Mouse (Mus musculus): Measurements from ENCODE around the gene Styx.

Styx gene

DNA sequence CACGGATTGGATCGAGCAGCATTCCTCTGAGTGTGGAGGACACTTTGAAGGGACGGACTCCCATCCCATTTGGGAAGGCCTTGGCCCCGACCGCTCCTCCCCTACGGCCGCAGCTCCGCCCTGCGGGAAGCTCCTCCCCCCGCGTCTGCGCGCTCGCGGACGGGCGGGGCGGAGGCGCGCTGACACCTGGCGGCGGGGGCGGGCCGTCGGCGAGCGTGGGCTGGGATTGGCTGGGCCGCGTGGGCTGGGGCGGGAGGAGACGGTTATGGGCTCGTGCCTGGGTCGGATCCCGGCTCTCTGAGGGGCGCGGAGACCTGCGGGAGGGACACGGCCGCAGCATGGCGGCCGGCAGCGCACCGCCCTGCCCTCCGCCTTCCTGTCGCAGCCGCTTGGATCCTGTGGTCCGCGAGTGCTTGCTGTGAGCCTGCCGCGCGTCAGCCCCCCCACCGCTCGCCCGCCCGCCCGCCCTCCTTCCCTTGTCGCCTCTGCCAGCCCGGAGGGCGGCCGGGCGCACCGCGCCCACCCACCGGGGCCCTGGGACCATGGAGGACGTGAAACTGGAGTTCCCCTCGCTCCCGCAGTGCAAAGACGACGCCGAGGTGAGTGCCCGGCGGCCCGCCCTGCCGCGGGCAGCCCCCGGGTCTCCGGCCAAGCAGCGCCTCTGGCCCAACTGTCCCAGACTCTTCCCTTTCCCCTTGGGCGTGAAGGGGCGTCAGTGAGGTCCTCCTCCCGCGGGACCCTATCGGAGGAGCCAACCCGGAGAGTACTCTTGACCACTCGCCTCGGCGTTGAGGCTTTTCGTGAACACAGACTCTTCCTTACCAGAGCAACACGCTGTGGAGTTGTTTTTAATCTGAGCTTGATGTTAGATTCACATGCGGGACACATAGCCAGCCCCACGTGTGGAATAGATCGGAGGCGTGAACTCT lies at the start of gene Styx:
Gene Styx (plus strand): TSS at position 163 of the 929 bp plus-strand sequence.
- DNase-seq (ENCODE audit: low read depth) = peak; percentile 95

DNA sequence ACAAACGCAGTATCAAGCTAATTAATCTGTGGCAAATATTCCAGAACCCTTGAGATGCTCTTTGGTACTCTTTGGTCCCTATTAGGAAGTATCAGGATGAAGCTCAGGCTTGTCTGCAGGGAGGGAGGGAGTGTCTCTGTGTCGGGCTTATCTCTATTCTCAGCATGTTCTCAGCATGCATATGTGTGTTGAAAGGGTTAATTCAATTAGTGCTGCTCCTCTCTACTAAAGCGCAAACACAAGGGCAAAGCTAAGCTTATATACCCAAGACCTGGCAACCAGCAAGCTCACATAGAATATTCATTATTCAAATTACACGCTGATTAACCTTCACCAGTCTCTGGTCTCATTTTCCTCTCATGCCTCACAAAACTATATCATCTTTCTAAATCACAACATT lies 47.0 kb upstream of the Styx start:
- no peak for DNase-seq (ENCODE audit: low read depth)

DNA sequence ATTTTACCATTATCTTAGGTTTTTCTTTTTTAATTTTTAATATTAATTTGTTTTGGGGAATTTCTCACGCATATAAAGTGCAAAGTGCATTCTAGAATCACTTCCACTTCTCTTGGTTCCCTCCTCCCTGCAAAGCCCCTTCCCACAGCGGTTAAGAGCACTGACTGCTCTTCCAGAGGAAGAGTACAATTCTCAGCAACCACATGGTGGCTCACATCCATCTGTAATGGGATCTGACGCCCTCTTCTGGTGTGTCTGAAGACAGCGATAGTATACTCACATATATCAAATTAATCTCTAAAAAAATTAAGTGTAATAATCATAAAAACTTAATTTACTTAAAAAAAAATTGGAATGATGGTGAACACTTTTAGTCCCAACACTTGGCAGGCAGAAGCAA lies 46.5 kb upstream of the Styx start:
- DNase-seq (ENCODE audit: low read depth) = no peak

DNA sequence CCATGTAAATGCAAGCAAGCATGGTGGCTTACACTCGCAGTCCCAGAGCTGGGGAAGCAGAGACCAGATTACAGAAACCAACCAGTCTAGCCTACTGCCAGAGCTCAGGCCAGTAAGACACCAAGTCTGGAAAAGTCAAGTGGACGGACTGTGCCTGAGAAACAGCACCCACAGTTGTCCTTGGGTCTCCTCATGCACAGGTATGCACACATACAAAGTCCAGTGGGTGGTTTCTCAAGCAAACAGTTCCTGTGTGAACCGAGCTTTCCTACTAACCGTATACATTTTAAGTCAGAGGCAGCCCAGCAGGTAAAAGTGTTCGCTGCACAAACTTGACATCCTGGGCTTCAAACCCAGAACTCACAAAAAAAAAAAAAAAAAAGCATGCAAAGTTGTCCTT lies 45.0 kb upstream of the Styx start:
- no peak for DNase-seq (ENCODE audit: low read depth)

DNA sequence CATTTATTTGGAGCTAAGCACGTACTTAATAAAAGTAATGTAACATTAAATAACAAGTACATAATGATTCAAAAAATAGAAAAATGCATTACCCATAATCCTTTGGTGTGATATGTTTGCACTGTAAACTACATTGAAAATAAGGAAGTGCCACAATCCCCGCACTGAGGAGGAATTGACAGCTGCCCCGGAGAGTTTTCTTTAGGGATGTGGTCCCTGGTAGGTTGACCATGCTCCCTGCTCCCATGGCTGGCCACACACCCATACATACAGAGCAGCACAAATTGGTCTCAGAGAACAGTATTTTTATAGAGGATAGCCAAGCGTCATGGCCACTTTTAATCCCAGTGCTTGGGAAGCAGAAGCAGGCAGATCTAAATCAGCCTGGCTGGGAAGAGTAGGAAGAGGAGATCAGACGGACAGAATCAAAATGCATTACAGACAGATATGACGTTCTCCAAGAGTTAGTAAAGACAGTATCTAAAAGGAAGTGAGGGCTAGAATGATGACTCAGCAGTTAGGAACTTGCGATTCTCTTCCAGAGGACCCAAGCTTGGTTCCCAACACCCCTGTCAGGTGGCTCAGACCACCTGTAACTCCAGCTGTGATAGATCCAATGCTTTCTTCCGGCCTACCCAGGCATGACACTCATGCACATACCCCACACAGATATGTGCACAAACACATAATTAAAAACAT lies 43.1 kb upstream of the Styx start:
- no peak for DNase-seq (ENCODE audit: low read depth)

DNA sequence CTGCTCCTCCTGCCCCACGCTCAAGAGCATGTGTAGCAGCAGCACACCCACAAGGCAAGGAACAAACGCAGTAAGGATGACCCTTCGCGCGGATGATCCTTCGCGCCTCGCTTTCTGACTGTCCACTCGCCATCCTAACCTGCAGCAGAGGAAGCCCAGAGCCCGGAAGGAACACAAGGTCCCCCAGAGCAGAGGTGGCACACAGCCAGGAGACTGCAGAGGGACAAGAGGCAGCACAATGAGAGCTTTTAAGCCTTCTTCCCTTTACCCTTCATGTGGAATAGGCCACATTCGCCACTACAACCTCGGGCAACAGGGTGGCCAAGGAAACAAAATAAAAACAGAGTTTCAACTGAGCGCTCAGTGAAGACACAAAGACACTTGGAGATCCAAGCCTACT lies 41.2 kb upstream of the Styx start:
- no peak for DNase-seq (ENCODE audit: low read depth)

DNA sequence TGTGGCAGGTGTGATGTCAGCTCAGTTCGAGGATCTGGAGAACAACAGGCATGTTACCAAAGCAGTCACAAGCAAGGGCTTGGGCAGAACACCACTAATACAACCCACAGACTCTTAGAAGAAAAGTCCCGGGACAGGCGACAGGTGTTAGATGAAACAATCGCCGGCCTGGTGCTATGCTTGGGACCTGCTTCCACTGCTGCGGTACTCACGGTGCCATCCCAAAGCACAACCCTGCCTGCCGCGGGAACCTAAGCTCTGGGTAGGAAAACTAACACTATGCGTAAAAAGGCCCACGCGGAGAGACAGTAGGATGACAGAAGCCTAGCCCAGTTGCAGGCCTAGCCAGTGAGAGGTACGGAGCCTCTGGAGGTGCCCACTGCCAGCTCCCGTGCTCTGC lies 40.8 kb upstream of the Styx start:
- DNase-seq (ENCODE audit: low read depth) = no peak

DNA sequence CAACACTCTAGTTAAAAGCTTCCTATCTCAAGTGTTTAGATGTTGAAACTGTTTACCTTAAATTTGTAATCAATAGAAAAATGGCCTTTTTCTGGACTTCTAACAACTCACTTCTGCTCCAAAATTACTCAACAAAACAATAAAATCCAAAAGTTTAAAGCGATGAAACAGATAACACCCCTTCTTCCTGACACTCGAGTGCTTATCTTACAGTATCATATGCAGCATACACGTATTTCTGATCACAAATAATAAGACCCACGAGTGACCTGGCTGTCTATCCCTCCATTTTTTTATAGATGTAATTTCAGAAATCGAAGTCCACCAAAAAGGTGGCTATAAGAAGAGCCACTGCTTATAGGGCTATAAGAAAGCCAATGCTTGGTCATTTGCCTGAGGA lies 34.0 kb upstream of the Styx start:
- no peak for DNase-seq (ENCODE audit: low read depth)

DNA sequence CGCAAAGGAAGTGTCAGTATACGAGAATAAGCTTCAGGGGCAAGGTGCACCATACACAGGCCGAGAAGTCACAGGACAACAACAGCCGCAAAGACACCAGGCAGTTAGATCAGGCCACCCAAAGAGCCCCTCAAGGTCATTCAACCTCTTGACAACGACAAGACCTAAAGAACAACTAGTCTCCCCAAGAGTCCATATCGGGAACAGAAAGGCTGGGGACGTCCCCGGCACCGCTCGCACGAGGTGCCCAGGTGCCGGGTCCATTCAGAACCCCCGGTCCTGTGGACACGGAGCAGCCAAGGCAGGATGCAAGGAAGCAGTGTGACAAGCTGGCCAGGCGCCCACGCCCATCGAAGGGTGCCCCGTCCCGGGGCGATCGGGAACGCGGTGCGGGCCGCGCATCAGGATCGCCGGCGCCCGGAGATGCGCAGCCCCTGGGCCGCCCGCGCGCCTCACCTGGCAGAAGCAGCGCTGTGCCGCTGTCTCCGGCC lies 32.9 kb upstream of the Styx start:
- DNase-seq (ENCODE audit: low read depth) = no peak

DNA sequence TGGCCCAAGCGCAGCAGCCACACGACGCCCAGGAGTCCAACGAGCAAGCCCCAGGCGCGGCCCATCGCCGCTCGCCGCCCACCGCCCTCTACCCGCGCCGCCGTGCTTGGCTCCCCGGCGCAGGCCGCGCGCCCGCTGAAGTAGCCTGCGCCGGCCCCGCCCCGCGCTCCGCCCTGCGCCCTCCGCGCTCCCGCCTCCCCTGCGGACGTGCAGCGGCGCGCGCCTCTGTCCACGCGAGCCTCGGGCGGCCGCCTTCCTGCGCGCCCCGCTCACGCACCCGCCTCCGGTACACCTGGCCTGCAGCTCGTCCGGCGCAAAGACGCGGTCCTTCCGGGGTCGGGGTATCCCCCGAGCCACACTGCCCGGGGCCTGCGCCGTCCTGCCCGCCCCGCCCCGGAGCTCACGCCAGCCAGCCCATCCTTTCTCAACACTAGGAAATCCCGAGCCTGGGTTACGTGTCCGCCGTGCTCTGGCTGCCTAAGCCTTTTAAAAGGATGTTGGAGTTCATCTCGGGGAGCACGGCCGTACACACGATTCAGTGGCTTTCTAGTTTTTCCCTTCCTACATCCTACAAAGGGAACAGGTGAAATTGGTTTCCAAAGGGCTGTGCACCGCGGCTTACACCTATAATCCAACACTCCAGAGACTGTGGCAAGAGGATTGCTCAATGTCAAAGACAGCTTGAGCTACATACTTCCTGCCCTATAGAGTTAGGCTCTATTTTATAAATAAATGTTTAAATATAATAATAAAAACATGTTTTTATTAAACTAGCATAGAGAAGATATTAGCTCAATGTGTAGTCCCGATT lies 32.3 kb upstream of the Styx start, which contains the start of gene Ero1l:
Gene Ero1l (minus strand): TSS at position 346 of the 811 bp plus-strand sequence.
- DNase-seq (ENCODE audit: low read depth) = peak; percentile 87

DNA sequence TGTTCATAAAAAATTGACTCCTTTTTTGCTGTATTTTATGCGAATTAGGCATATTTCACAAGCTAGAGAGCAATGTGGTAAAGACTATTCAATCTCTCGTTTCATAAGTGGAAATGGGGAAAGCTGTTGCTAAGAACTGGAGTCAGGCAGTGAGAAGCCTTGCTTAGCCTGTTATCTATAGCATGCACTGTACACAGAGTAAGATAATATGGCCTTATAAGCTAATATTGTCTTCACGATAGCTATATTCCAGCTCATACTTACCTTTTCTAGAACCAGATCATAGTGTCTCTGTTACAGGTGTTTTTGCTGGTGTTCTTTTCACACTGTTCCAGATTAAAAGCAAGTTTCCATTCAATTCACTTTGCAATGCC lies 31.7 kb upstream of the Styx start:
- DNase-seq (ENCODE audit: low read depth) = no peak

DNA sequence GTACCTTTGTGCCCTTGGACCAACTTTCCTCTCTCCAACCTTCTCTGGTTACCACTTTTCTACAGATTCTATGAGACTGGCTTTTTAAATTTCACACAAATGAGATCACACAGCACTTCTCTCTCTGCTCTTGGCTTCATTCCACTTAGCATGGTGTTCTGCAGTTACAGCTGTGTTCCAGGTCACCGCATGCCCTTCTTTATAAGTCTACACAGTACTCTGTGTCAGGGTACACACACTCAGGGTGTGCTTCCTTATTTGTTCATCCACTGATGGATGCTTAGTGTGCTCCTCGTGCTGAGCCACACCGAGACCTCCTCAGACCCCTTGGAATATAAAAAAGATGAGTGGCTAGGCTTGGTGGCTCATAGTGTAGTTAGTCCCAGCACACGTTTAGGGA lies 30.8 kb upstream of the Styx start:
- DNase-seq (ENCODE audit: low read depth) = peak; percentile 30

DNA sequence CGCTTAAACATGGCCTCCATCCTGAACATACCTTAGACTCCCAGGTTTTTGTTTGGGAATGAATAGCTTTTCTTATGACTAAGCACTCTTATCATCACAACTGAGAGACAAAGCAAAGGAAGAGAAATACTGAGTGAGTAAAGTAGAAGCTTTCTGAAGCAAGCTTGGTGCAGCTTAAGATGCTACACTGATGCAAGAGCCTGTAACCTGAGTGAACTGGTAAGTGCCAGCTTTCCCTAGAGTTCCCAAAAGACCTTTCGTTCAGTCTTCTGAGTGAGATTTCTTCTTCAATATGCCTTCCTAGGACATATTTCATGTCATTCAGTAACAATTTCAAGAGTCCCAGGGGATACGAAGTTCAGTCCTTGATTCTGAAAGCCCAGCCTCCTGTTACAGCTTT lies 29.8 kb upstream of the Styx start:
- DNase-seq (ENCODE audit: low read depth) = peak; percentile 53

DNA sequence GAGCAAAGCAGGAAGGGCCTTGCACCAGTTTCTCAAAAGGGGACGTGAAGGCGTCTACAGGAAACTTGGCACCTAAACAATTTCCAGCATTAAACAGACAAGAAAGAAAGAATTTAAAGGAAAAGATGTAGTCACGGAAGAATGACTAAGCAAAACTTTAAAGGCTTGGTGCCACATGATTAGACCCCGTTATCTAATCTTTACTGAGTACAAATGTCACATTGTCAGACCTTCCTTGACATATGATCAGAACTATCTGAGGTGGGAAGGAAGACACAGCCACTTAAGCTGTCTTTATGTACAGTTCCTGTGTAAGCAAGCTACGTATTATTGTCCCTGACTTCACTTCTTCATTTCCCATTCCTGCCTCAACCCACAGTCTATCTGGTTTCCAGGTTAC lies 29.3 kb upstream of the Styx start:
- DNase-seq (ENCODE audit: low read depth) = no peak

DNA sequence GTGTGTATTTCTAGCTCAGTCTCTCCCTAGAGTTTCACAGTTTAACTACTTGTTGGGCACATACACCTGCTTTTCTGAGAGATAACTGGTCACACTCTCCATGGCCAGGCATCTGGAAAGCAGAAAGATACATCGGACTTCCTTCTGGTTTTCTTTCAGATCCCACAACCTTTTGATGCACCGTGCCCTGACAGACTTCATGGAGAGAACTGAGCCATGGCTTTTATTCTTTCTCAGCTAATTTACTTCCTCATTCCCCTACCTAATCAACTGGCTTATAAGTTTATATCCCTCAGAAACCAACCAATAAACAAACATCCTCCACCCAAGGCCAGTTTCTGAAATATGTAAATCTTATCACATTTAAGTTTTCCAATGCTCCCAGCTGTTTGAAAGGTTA lies 28.4 kb upstream of the Styx start:
- DNase-seq (ENCODE audit: low read depth) = no peak

DNA sequence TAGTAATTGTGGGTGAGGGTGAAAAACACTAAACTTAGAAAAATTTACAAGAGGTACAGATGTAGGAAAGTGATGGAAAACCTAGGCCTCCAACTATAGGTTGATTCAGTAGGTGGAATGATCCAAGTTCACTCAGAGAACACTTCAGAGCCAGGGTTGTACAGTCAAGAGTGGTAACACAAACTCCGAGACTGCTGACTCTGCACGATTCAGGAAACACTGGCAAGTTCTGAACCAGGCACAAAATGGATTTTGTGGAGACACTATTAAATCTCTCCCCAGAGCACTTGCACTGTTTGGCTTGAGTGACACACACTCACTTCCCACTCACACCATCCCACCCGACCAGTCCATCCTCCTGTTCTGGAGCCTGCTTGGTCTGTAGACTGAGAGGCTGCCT lies 27.6 kb upstream of the Styx start:
- no peak for DNase-seq (ENCODE audit: low read depth)

DNA sequence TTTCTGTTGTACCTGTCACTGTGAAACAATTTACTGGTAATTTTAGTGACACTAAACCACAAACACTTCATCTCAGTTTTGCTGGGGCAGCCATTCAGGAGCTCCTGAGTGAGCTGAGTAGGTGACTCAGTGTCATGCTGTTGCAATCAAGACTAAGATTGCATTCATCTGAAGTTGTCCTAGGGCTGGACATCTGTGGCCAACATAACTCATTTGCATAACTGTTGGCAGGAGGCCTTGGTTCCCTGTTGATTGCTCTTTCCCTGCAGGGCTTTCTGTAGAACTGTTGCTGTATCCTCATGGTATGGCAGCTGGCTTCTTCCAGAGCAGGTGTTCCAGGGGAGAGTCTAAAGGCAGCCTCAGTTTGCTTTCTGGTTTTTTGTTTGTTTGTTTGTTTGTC lies 25.4 kb upstream of the Styx start:
- peak; percentile 87 for DNase-seq (ENCODE audit: low read depth)

DNA sequence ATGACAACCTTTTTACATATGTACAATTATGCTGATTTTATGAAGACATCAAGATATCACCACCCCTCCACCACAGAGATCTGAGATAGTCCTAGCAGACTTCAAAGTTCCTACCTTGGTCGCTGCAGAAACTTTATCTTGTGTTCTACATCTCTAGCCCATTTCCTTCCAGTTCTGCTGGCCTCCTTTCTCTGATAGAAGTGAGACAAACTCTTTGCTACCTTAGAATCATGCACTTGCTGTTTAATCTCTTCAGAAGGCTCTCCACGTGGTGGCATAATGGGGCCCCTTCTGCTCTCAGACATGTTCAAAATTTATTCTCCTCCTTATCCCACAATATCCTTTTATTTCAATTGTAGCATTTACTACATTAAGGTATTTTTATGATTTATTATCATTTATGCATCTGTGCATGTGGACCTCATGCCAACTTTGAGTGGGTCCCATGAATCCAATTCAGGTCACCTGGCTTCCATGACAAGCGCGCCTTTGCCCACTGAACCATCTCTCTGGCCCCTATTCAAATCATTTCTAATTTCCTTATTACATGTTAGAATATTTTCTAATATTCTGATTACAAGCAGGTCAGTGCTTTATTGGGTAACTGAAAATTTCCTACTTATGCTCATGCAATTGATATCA lies 22.7 kb upstream of the Styx start:
- no peak for DNase-seq (ENCODE audit: low read depth)

DNA sequence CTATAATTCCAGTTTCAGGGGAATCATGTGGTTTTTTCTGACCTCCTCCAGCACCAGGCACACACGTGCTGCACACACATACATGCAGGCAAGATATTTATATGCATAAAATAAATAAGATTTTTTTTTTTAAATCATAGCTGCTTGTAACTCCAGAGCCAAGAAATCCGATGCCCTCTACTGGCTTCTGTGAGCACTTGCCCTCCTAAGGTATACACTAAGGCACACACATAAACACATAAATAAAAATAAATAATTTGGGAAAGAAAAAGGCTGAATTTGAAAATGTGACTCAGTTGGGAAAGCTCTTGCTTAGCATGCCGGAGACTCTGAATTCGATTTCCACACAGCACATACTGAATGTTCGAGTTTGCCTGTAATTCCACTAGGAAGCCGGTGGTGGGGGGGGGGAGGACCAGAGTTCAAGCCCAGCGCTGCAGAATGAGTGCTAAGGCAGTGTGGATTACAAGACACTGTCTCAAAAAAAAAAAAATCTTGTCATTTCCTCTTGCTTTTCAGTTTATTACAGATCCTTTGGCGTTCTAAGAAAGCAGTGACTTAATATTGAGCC lies 21.8 kb upstream of the Styx start:
- no peak for DNase-seq (ENCODE audit: low read depth)

DNA sequence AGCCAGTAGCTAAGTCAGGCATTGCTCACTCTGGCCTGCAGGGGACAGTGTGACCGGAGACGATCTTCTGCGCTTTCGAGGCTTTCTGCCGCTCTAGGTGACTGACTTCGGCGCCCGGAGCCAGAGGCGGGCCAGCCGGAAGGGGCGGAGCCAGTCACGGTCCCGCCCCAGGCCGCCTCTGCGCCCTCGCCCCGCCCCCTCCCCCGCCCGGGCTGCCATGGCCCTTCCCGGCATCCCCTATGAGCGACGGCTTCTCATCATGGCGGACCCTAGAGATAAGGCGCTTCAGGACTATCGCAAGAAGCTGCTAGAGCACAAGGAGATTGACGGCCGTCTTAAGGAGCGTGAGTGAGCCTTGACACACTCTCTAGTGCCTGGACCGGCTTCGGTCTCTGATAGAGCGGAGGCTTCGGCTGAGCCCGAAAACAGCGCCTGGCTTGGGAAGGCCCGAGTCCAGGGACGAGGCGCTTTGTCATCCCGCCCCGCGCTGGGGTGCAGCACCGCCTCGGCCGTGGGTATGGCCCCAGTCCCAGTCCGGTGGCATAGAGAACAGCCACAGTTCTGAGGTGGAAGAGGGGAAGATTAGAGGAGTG lies 21.2 kb upstream of the Styx start, which contains the start of gene Psmc6:
Gene Psmc6 (plus strand): TSS at position 200 of the 593 bp plus-strand sequence.
- peak; percentile 94 for DNase-seq (ENCODE audit: low read depth)

All from NIH3T3 (cell line).